Mouse (Mus musculus): ENCODE measurements around the gene Nrg3.
"Not testable (repeated sequence)": the region's sequence is repeated elsewhere in the genome, so short reads cannot be mapped to it uniquely, and the experiment has no call there.

Gene Nrg3

GRCm38 (mm10) chr14:38616969-38617368 lies 855.9 kb downstream of the Nrg3 start:
- DNase-seq (ENCODE audit: low spot score) = no peak

- DNase-seq (ENCODE audit: low spot score) = no peak
Measured at GRCm38 (mm10) chr14:38597735-38598134, 875.2 kb downstream of the Nrg3 start.

- DNase-seq (ENCODE audit: low spot score) = no peak
Measured at GRCm38 (mm10) chr14:38594297-38594696, 878.6 kb downstream of the Nrg3 start.

- no peak for DNase-seq (ENCODE audit: low spot score)
Measured at GRCm38 (mm10) chr14:38576796-38577195, 896.1 kb downstream of the Nrg3 start.

GRCm38 (mm10) chr14:38568184-38568583 lies 904.7 kb downstream of the Nrg3 start:
- DNase-seq (ENCODE audit: low spot score) = no peak

GRCm38 (mm10) chr14:38566182-38566581 lies 906.7 kb downstream of the Nrg3 start:
- no peak for DNase-seq (ENCODE audit: low spot score)

- no peak for DNase-seq (ENCODE audit: low spot score)
Measured at GRCm38 (mm10) chr14:38554636-38555035, 918.3 kb downstream of the Nrg3 start.

GRCm38 (mm10) chr14:38547257-38547656 lies 925.6 kb downstream of the Nrg3 start:
- no peak for DNase-seq (ENCODE audit: low spot score)

- DNase-seq (ENCODE audit: low spot score) = no peak
Measured at GRCm38 (mm10) chr14:38535181-38535580, 937.7 kb downstream of the Nrg3 start.

GRCm38 (mm10) chr14:38533495-38533894 lies 939.4 kb downstream of the Nrg3 start:
- no peak for DNase-seq (ENCODE audit: low spot score)

- DNase-seq (ENCODE audit: low spot score) = no peak
Measured at GRCm38 (mm10) chr14:38516232-38516631, 956.7 kb downstream of the Nrg3 start.

GRCm38 (mm10) chr14:38509016-38509415 lies 963.9 kb downstream of the Nrg3 start:
- no peak for DNase-seq (ENCODE audit: low spot score)

GRCm38 (mm10) chr14:38494970-38495369 lies 977.9 kb downstream of the Nrg3 start:
- DNase-seq (ENCODE audit: low spot score) = no peak

- DNase-seq (ENCODE audit: low spot score) = no peak
Measured at GRCm38 (mm10) chr14:38447086-38447485, 1025.8 kb downstream of the Nrg3 start.

- DNase-seq (ENCODE audit: low spot score) = no peak
Measured at GRCm38 (mm10) chr14:38444788-38445187, 1028.1 kb downstream of the Nrg3 start.

GRCm38 (mm10) chr14:38433793-38434589 lies 1038.9 kb downstream of the Nrg3 start:
- DNase-seq (ENCODE audit: low spot score) = no peak

- DNase-seq (ENCODE audit: low spot score) = no peak
Measured at GRCm38 (mm10) chr14:38374660-38375059, 1098.2 kb downstream of the Nrg3 start.

- DNase-seq (ENCODE audit: low spot score) = no peak
Measured at GRCm38 (mm10) chr14:38340967-38341366, 1131.9 kb downstream of the Nrg3 start.

GRCm38 (mm10) chr14:38322841-38323240 lies 1150.0 kb downstream of the Nrg3 start:
- not testable (repeated sequence) for DNase-seq (ENCODE audit: low spot score)

GRCm38 (mm10) chr14:38320619-38321340 lies 1152.1 kb downstream of the Nrg3 start:
- no peak for DNase-seq (ENCODE audit: low spot score)
